Comparison of ENCODE assay signal across 22 mouse cellular contexts in the genomic region with DNA sequence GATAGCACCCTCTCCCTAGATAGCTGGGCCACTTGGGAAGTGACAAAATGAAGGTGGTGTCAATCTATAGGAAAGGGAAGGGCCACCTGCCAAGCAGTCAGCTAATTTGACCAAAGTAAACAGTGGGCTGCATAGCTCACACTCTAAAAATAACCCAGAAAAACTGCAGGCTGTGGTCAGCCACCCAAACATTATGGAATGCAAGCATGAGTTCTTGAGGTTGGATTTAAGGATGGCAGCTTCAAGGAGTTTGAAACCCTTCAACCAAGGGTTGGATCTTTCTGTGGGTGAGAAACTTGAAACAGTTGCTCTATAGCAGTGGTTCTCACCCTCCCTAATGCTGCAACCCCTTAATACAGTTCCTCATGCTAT.
DNase-seq lines count a peak whose midpoint lies in the region; ATAC-seq and TF ChIP-seq lines count a peak whose summit lies in the region.
"Had no signal": no experiment of that assay in that cellular context is flagged by ENCODE, and none has a peak within 500 bp of the region (broad histone marks: within the 10 kb centered on the region; RNA-seq: fewer than 3 reads in every experiment).

No protein-coding gene starts in this region.

- DNase-seq in forebrain, embryonic 10.5 days (ENCODE audit: extremely low spot score, low spot score) = peak; percentile 0
- DNase-seq in forebrain, postnatal 0 days = no peak
- peak; percentile 40 for DNase-seq in lung, embryonic 14.5 days
- DNase-seq in lung, adult 2 months = no peak
- DNase-seq in NIH3T3 (ENCODE audit: low read depth) = peak; percentile 86
- DNase-seq in limb, embryonic 14.5 days (ENCODE audit: low spot score) = peak; percentile 38
- DNase-seq in left cerebral cortex, adult 18-20 months (ENCODE audit: low spot score in 2 of 2) = no peak
- DNase-seq: cerebellum, adult 2 months; cerebellum, postnatal 36 days; gastrocnemius, postnatal 25 days; heart, adult 2 months; kidney, adult 11 months; kidney, postnatal 10 days; liver, embryonic 13.5 days; retina, postnatal 1 day; right cerebral cortex, postnatal 4 days; thymus, postnatal 25 days had no signal

- no peak for ATAC-seq in forebrain, postnatal 0 days
- no peak for ATAC-seq in lung, embryonic 14.5 days (ENCODE audit: insufficient read depth)
- no peak for ATAC-seq in limb, embryonic 14.5 days (ENCODE audit: low FRiP score, low read depth)
- ATAC-seq: forebrain, embryonic 14.5 days had no signal

- H3K4me1 ChIP-seq in forebrain, embryonic 10.5 days = peaks cover 15% of the 10 kb centered on the region
- no peaks in the 10 kb centered on the region for H3K4me1 ChIP-seq in forebrain, postnatal 0 days (ENCODE audit: insufficient read depth)
- H3K4me1 ChIP-seq in lung, embryonic 14.5 days (ENCODE audit: insufficient read depth) = peaks cover 12% of the 10 kb centered on the region; the same call in 1 of the 2 replicates
- H3K4me1 ChIP-seq in lung, adult 2 months (ENCODE audit: control insufficient read depth, insufficient read depth, low read length) = peaks cover 7% of the 10 kb centered on the region
- H3K4me1 ChIP-seq in limb, embryonic 14.5 days (ENCODE audit: control insufficient read depth, insufficient read depth, low read length) = peaks cover 24% of the 10 kb centered on the region
- H3K4me1 ChIP-seq: liver, embryonic 13.5 days had no signal

- no peaks in the 10 kb centered on the region for H3K36me3 ChIP-seq in forebrain, embryonic 10.5 days (replicated peaks)
- H3K36me3 ChIP-seq in forebrain, postnatal 0 days (ENCODE audit: insufficient read depth) = no peaks in the 10 kb centered on the region
- H3K36me3 ChIP-seq in lung, embryonic 14.5 days (ENCODE audit: insufficient read depth) = no peaks in the 10 kb centered on the region
- H3K36me3 ChIP-seq in limb, embryonic 14.5 days (ENCODE audit: control insufficient read depth, insufficient read depth, low read length) = no peaks in the 10 kb centered on the region
- H3K36me3 ChIP-seq: hindbrain, embryonic 10.5 days; liver, embryonic 13.5 days; midbrain, embryonic 10.5 days had no signal

- no peak for TF ChIP-seq CTCF in forebrain, postnatal 0 days (IDR thresholded peaks at IDR 0.05; ENCODE audit: low read depth)
- no peak for TF ChIP-seq CTCF in lung, embryonic 14.5 days (IDR thresholded peaks at IDR 0.05; ENCODE audit: low read depth)
- no peak for TF ChIP-seq CTCF in lung, adult 2 months (IDR thresholded peaks at IDR 0.05; ENCODE audit: insufficient read depth, low read length)

- no peak overlapping the region for H3K9ac ChIP-seq in forebrain, postnatal 0 days
- no peak overlapping the region for H3K9ac ChIP-seq in lung, embryonic 14.5 days
- H3K9ac ChIP-seq in limb, embryonic 14.5 days (ENCODE audit: low read depth, low read length, severe bottlenecking) = no peak overlapping the region
- H3K9ac ChIP-seq: liver, embryonic 13.5 days had no signal

- no peaks in the 10 kb centered on the region for H3K9me3 ChIP-seq in forebrain, embryonic 10.5 days
- H3K9me3 ChIP-seq in forebrain, postnatal 0 days (ENCODE audit: low read length) = no peaks in the 10 kb centered on the region
- H3K9me3 ChIP-seq in lung, embryonic 14.5 days (ENCODE audit: low read depth, low read length) = no peaks in the 10 kb centered on the region
- H3K9me3 ChIP-seq in limb, embryonic 14.5 days (ENCODE audit: control insufficient read depth, low read length) = no peaks in the 10 kb centered on the region
- H3K9me3 ChIP-seq: hindbrain, embryonic 10.5 days; liver, embryonic 13.5 days; midbrain, embryonic 10.5 days had no signal

- H3K4me2 ChIP-seq in forebrain, postnatal 0 days (ENCODE audit: low read depth) = no peak overlapping the region
- H3K4me2 ChIP-seq in lung, embryonic 14.5 days = no peak overlapping the region
- no peak overlapping the region for H3K4me2 ChIP-seq in limb, embryonic 14.5 days (replicated peaks; ENCODE audit: low read depth, low read length, severe bottlenecking)
- H3K4me2 ChIP-seq: liver, embryonic 13.5 days had no signal

- no peak for TF ChIP-seq POLR2A in lung, adult 2 months (IDR thresholded peaks at IDR 0.05; ENCODE audit: borderline replicate concordance, extremely low read depth, low read depth, low read length)
- TF ChIP-seq POLR2A in limb, embryonic 14.5 days (IDR thresholded peaks at IDR 0.05; ENCODE audit: borderline replicate concordance, extremely low read depth, insufficient read depth, insufficient read length) = no peak

- H3K4me3 ChIP-seq in forebrain, embryonic 10.5 days = no peak overlapping the region
- H3K4me3 ChIP-seq in forebrain, postnatal 0 days (ENCODE audit: low read depth, low read length) = no peak overlapping the region
- no peak overlapping the region for H3K4me3 ChIP-seq in lung, embryonic 14.5 days (ENCODE audit: low read depth, low read length)
- no peak overlapping the region for H3K4me3 ChIP-seq in lung, adult 2 months (replicated peaks; ENCODE audit: extremely low read depth, low read depth, low read length)
- H3K4me3 ChIP-seq in limb, embryonic 14.5 days (replicated peaks; ENCODE audit: low read length) = no peak overlapping the region
- H3K4me3 ChIP-seq: heart, adult 2 months; hindbrain, embryonic 10.5 days; layer of hippocampus, adult 2 months; liver, embryonic 13.5 days; midbrain, embryonic 10.5 days had no signal

- H3K27me3 ChIP-seq in forebrain, embryonic 10.5 days (ENCODE audit: poor library complexity, severe bottlenecking) = no peaks in the 10 kb centered on the region
- no peaks in the 10 kb centered on the region for H3K27me3 ChIP-seq in forebrain, postnatal 0 days (ENCODE audit: insufficient read depth, low read length)
- no peaks in the 10 kb centered on the region for H3K27me3 ChIP-seq in lung, embryonic 14.5 days (ENCODE audit: insufficient read depth, low read length)
- no peaks in the 10 kb centered on the region for H3K27me3 ChIP-seq in limb, embryonic 14.5 days (ENCODE audit: control insufficient read depth, insufficient read depth, low read length)
- H3K27me3 ChIP-seq: liver, embryonic 13.5 days had no signal

- H3K27ac ChIP-seq in forebrain, embryonic 10.5 days = no peak overlapping the region
- no peak overlapping the region for H3K27ac ChIP-seq in forebrain, postnatal 0 days (ENCODE audit: low read depth, low read length)
- no peak overlapping the region for H3K27ac ChIP-seq in lung, embryonic 14.5 days (ENCODE audit: low read depth)
- H3K27ac ChIP-seq in limb, embryonic 14.5 days (replicated peaks; ENCODE audit: low read depth, low read length) = 0 out of 2 replicates have a peak overlapping the region, but pooled peaks have one; percentile 10
- H3K27ac ChIP-seq: heart, adult 2 months; hindbrain, embryonic 10.5 days; layer of hippocampus, adult 2 months; liver, embryonic 13.5 days; macrophage; midbrain, embryonic 10.5 days had no signal

Comparison
In these comparisons a context has a peak if more than half of its experiments do, and no peak if none do; other contexts are left out.
1. DNase-seq: peak in forebrain, embryonic 10.5 days (single experiment), lung, embryonic 14.5 days (single experiment), NIH3T3 (single experiment) and limb, embryonic 14.5 days (single experiment); none in forebrain, postnatal 0 days (single experiment), lung, adult 2 months (single experiment) and left cerebral cortex, adult 18-20 months (0 of 2).